Mouse (Mus musculus) lung, postnatal 0 days (tissue): ENCODE data around the gene 1700019D03Rik. TPM values are rescaled to one million over a fixed set of nuclear protein-coding genes. Genes with fewer than 3 reads are reported as not detected.
"Not testable (repeated sequence)": the region's sequence is repeated elsewhere in the genome, so short reads cannot be mapped to it uniquely, and the experiment has no call there.

Experiments
- ATAC-seq: fragments of 200-750 bp; cut with Nextera tagmentation; 2 replicates; pipeline ENCODE4 v1.8.0; 2017; ENCODE audit warnings: moderate library complexity
- DNase-seq: peaks from one replicate; pipeline ENCODE4 v3.0.0-alpha.2; 2016; ENCODE audit warnings: low spot score
- H3K27ac ChIP-seq: fragments of 300-500 bp; sonication (generic); 2 replicates; pipeline ENCODE4 v1.5.1; 2014; ENCODE audit warnings: antibody characterized with exemption, mild to moderate bottlenecking, low read length, mixed read lengths
- H3K27me3 ChIP-seq: fragments of 300-500 bp; sonication (generic); replicated peaks from 2 replicates; pipeline ENCODE4 v1.6.1; 2014; ENCODE audit warnings: low read length, mixed read lengths; ENCODE audit not compliant: insufficient read depth
- H3K36me3 ChIP-seq: fragments of 300-500 bp; sonication (generic); 2 replicates; pipeline ENCODE4 v1.6.1; 2014; ENCODE audit warnings: low read length, mixed read lengths; ENCODE audit not compliant: insufficient read depth
- H3K4me1 ChIP-seq: fragments of 300-500 bp; sonication (generic); 2 replicates; pipeline ENCODE4 v1.6.1; 2014; ENCODE audit warnings: antibody characterized with exemption, low read depth, low read length, mixed read lengths; ENCODE audit not compliant: insufficient read depth
- H3K4me2 ChIP-seq: fragments of 300-500 bp; sonication (generic); replicated peaks from 2 replicates; pipeline ENCODE4 v1.6.1; 2014; ENCODE audit warnings: low read depth, mild to moderate bottlenecking, low read length, moderate library complexity, mixed read lengths
- H3K4me3 ChIP-seq: fragments of 300-500 bp; sonication (generic); 2 replicates; pipeline ENCODE4 v1.5.1; 2014; ENCODE audit warnings: low read depth, low read length
- H3K9ac ChIP-seq: fragments of 300-500 bp; sonication (generic); replicated peaks from 2 replicates; pipeline ENCODE4 v1.6.1; 2014; ENCODE audit warnings: low read depth, mild to moderate bottlenecking
- H3K9me3 ChIP-seq: fragments of 300-500 bp; sonication (generic); 2 replicates; pipeline ENCODE4 v1.6.1; 2016; ENCODE audit warnings: low read length, mixed read lengths
- CTCF ChIP-seq: IDR thresholded peaks from 2 replicates; pipeline ENCODE4 v1.5.1; 2016; ENCODE audit warnings: antibody characterized with exemption, mild to moderate bottlenecking
- EP300 ChIP-seq: IDR thresholded peaks from 2 replicates; pipeline ENCODE4 v1.6.1; 2016; ENCODE audit warnings: antibody characterized with exemption, mild to moderate bottlenecking, control low read depth
- WGBS: fragments of 180-500 bp; shearing (Covaris S2); extraction: QIAGEN DNeasy Blood & Tissue Kit; methylation state at CpG from one replicate; pipeline ENCODE4 v1.1.7; 2014; 5-methylcytosine and 5-hydroxymethylcytosine counted together
- polyA plus RNA-seq: library from polyadenylated mRNA; unstranded; fragments of >200 nt; fragmentation: Nextera tagmentation; extraction: Ambion mirVana; gene quantifications from 2 replicates; pipeline ENCODE4 v1.2.1, GENCODE M21; 2015

Gene 1700019D03Rik
- polyA plus RNA-seq, 1 experiment from 2014 or later = 2.7 TPM

DNA sequence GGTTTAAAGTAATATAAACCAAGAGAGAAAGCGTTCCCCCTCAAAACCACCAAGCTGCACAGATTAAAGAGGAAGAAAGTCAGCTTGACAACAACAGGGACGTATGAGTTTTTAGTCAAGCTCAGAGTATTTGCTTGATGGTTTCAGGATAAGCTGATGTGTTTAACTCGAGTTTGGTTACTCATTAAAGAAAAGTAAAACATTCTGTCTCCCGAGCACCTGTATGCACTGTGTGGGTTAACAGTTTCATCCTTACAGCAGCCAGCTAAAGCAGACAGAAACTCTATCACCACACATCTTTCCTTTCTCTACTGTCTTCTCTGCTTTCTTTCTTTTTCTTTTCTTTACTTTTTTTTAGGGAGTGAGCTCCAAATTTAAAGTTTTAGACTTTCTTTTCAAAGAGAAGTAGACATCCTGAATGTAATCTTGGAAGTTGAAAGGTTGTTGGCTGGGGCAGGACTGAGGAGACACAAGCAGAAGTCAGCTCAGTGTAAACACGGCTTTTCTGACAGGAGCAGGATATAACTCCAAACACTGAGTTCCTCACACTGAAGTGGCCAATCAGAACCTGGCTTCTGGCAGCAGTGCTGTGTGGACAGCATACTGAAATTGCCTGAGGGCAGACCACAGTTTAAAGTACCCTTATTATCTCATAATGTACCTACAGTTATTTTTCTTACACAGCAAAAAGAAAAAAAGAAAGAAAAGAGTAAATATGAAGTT, 68.7 kb downstream of the 1700019D03Rik start:
- no peaks in the 10 kb centered on the region for H3K27me3 ChIP-seq
- no peak overlapping the region for H3K4me2 ChIP-seq
- H3K9ac ChIP-seq = no peak overlapping the region
- DNase-seq (peak; percentile 8), ATAC-seq (no peak)
- H3K36me3 ChIP-seq = no peaks in the 10 kb centered on the region
- no peak overlapping the region for H3K27ac ChIP-seq
- no peak for TF ChIP-seq CTCF
- TF ChIP-seq EP300 = no peak
- H3K4me3 ChIP-seq = no peak overlapping the region
- WGBS = 31% methylated on average over 5 of the region's 5 CpGs
- no peaks in the 10 kb centered on the region for H3K9me3 ChIP-seq
- peaks cover 9% of the 10 kb centered on the region; the same call in 1 of the 2 replicates for H3K4me1 ChIP-seq

- Histone ChIP-seq H3K9ac (no peak overlapping the region), H3K36me3 (no peaks in the 10 kb centered on the region), H3K4me1 (peaks cover 9% of the 10 kb centered on the region; the same call in 1 of the 2 replicates), H3K27me3 (no peaks in the 10 kb centered on the region), H3K4me3 (no peak overlapping the region), H3K4me2 (no peak overlapping the region), H3K9me3 (no peaks in the 10 kb centered on the region), H3K27ac (no peak overlapping the region)
- DNase-seq (no peak), ATAC-seq (no peak)
- WGBS = 82% methylated on average over 5 of the region's 5 CpGs
- no peak for TF ChIP-seq EP300
- TF ChIP-seq CTCF = no peak
These were observed 72.1 kb downstream of the 1700019D03Rik start for GRCm38 (mm10) chr1:52947895-52948294.

DNA sequence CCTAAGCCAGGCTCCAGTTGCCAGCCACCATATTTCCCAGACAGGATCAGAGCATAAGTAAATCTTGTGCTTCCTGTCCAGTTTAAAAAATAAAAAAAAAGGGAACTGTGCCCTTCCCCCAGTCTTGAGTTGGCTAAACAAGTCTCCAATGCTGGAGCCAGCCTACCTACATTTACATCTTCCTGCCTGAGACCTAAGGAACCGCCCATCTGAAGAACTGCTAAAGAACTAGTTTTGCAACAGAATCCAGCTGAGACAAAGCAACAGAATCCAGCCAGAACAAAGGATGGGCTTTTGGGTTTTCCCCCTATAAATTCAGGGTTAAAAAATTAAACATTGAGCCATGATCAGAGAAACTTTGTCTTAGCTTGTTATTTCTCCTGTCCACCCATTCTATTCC, 81.0 kb downstream of the 1700019D03Rik start:
- no peaks in the 10 kb centered on the region for H3K4me1 ChIP-seq
- no peak overlapping the region for H3K27ac ChIP-seq
- DNase-seq (no peak), ATAC-seq (no peak)
- WGBS = 100% methylated on average over 1 of the region's 1 CpGs
- H3K4me2 ChIP-seq = no peak overlapping the region
- no peaks in the 10 kb centered on the region for H3K9me3 ChIP-seq
- H3K9ac ChIP-seq = no peak overlapping the region
- no peaks in the 10 kb centered on the region for H3K27me3 ChIP-seq
- H3K4me3 ChIP-seq = no peak overlapping the region
- TF ChIP-seq EP300 (no peak), CTCF (no peak)
- no peaks in the 10 kb centered on the region for H3K36me3 ChIP-seq

DNA sequence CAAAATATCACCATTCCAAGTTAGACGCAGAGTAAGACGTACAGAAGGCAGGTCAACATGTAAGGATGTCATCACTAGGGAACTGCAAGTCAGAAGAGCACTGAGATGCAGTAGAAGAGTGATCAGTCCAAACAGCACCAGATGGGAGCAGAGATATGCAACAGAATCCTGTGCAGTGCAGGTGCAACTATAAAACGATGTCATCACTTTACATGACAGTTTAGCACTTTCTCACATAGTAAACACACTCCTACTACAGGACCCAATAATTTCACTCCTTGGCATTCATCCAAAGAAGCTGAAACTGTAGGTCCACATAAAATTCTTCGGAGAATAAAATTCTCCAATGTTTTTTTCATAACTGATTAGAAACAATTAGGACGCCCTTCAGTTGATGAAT, 85.5 kb downstream of the 1700019D03Rik start:
- no peaks in the 10 kb centered on the region for H3K9me3 ChIP-seq
- no peaks in the 10 kb centered on the region for H3K27me3 ChIP-seq
- H3K4me2 ChIP-seq = no peak overlapping the region
- TF ChIP-seq CTCF (no peak), EP300 (no peak)
- H3K9ac ChIP-seq = no peak overlapping the region
- no peaks in the 10 kb centered on the region for H3K36me3 ChIP-seq
- no peak overlapping the region for H3K4me3 ChIP-seq
- no peak overlapping the region for H3K27ac ChIP-seq
- DNase-seq = no peak
- WGBS = 75% methylated on average over 5 of the region's 5 CpGs
- H3K4me1 ChIP-seq = no peaks in the 10 kb centered on the region
- ATAC-seq = no peak

- no CpG with 5 or more reads among the region's 1 CpGs for WGBS
- H3K36me3 ChIP-seq, H3K4me1 ChIP-seq, H3K9me3 ChIP-seq, H3K27ac ChIP-seq, H3K4me2 ChIP-seq, H3K9ac ChIP-seq, H3K4me3 ChIP-seq, H3K27me3 ChIP-seq, DNase-seq, ATAC-seq: not testable (repeated sequence)
These were observed 95.5 kb downstream of the 1700019D03Rik start for GRCm38 (mm10) chr1:52924482-52924881.

GRCm38 (mm10) chr1:52918897-52919296, 101.1 kb downstream of the 1700019D03Rik start:
- not testable (repeated sequence) for DNase-seq, H3K9me3 ChIP-seq, H3K4me1 ChIP-seq, H3K27ac ChIP-seq, H3K36me3 ChIP-seq, ATAC-seq, H3K9ac ChIP-seq, H3K4me3 ChIP-seq, H3K27me3 ChIP-seq, H3K4me2 ChIP-seq

DNA sequence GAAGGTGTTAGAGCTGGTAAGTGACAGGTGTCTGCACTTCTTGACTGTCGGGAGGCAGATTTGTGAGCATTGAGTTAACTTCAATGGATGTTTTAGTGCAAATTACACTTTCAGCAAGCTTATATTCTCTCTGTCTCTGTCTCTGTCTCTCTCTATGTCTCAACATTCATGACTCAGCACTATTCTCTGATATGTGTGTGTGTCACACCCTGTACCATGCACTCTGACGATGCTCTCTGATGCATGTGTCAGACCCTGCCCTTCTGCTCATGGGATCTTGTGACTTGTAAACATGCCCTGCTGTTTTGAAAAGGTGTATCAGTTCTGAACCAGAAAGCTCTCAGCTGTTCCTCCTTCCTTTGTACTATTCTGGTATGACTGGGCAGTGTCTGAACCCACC, 103.3 kb downstream of the 1700019D03Rik start:
- 78% methylated on average over 2 of the region's 2 CpGs for WGBS

More for the DNA sequence above, 103.3 kb downstream of the 1700019D03Rik start:
- no peaks in the 10 kb centered on the region for H3K36me3 ChIP-seq
- H3K4me3 ChIP-seq = no peak overlapping the region
- no peaks in the 10 kb centered on the region for H3K9me3 ChIP-seq
- no peaks in the 10 kb centered on the region for H3K27me3 ChIP-seq
- no peak overlapping the region for H3K4me2 ChIP-seq
- no peak overlapping the region for H3K9ac ChIP-seq
- no peak for TF ChIP-seq EP300
- no peak for TF ChIP-seq CTCF
- H3K4me1 ChIP-seq = no peaks in the 10 kb centered on the region
- no peak overlapping the region for H3K27ac ChIP-seq
- DNase-seq (no peak), ATAC-seq (no peak)
